Mouse (Mus musculus) left cerebral cortex, adult 9 months (tissue): ENCODE measurements around the gene Krtap1-5.
A peak's percentile ranks its signal among the peaks of the same experiment; 100 is the strongest.

ENCODE experiments used
- DNase-seq, 2 experiments: peaks; one replicate each; pipeline ENCODE4 v3.0.0; 2022; ENCODE audit warnings: low spot score in 2 of 2

The Krtap1-5 gene

GRCm38 (mm10) chr11:99547892-99548291 is 32.9 kb downstream of the Krtap1-5 start:
- no peak for DNase-seq

- DNase-seq: peak; percentile 13 to 58
Measured at GRCm38 (mm10) chr11:99539721-99540120, 41.1 kb downstream of the Krtap1-5 start.
